Mouse (Mus musculus) neural tube, embryonic 14.5 days (tissue): Measurements from ENCODE around the gene Slain2. TPM values are rescaled to one million over a fixed set of nuclear protein-coding genes. Genes with fewer than 3 reads are reported as not detected.
"Not testable (repeated sequence)": the region's sequence is repeated elsewhere in the genome, so short reads cannot be mapped to it uniquely, and the experiment has no call there.

Experiments
- ATAC-seq: fragments of 200-750 bp; cut with Nextera tagmentation; 2 replicates; pipeline ENCODE4 v1.8.0; 2017; ENCODE audit warnings: low read depth, mild to moderate bottlenecking, moderate TSS enrichment, moderate library complexity
- H3K27ac ChIP-seq: fragments of 300-500 bp; sonication (generic); 2 replicates; pipeline ENCODE4 v1.5.1; 2014; ENCODE audit warnings: low read depth, mild to moderate bottlenecking, control low read depth, low read length, moderate library complexity, mixed read lengths
- H3K27me3 ChIP-seq: fragments of 300-500 bp; sonication (generic); 2 replicates; pipeline ENCODE4 v1.6.1; 2014; ENCODE audit warnings: low read length; ENCODE audit not compliant: control insufficient read depth, insufficient read depth
- H3K36me3 ChIP-seq: fragments of 300-500 bp; sonication (generic); 2 replicates; pipeline ENCODE4 v1.6.1; 2014; ENCODE audit warnings: low read length, mixed read lengths; ENCODE audit not compliant: control insufficient read depth, insufficient read depth
- H3K4me1 ChIP-seq: fragments of 300-500 bp; sonication (generic); 2 replicates; pipeline ENCODE4 v1.6.1; 2014; ENCODE audit warnings: low read length; ENCODE audit not compliant: control insufficient read depth, insufficient read depth
- H3K4me2 ChIP-seq: fragments of 300-500 bp; sonication (generic); 2 replicates; pipeline ENCODE4 v1.6.1; 2014; ENCODE audit warnings: mild to moderate bottlenecking, low read depth, low read length, control low read depth
- H3K4me3 ChIP-seq: fragments of 300-500 bp; sonication (generic); 2 replicates; pipeline ENCODE4 v1.5.1; 2014; ENCODE audit warnings: low read depth, low read length, control low read depth, mixed read lengths
- H3K9ac ChIP-seq: fragments of 300-500 bp; sonication (generic); replicated peaks from 2 replicates; pipeline ENCODE4 v1.6.1; 2014; ENCODE audit warnings: low read depth, mild to moderate bottlenecking, control low read depth, low read length, mixed read lengths
- H3K9me3 ChIP-seq: fragments of 300-500 bp; sonication (generic); 2 replicates; pipeline ENCODE4 v1.6.1; 2016; ENCODE audit warnings: low read length; ENCODE audit not compliant: control insufficient read depth
- WGBS: fragments of 180-500 bp; shearing (Covaris S2); extraction: QIAGEN DNeasy Blood & Tissue Kit; methylation state at CpG from one replicate; pipeline ENCODE4 v1.1.7; 2014; 5-methylcytosine and 5-hydroxymethylcytosine counted together
- polyA plus RNA-seq: library from polyadenylated mRNA; unstranded; fragments of >200 nt; fragmentation: Nextera tagmentation; extraction: Ambion mirVana; gene quantifications from 2 replicates; pipeline ENCODE4 v1.2.1, GENCODE M21; 2014

Slain2 gene
- polyA plus RNA-seq, 1 experiment from 2014 or later = 22.3 TPM

DNA sequence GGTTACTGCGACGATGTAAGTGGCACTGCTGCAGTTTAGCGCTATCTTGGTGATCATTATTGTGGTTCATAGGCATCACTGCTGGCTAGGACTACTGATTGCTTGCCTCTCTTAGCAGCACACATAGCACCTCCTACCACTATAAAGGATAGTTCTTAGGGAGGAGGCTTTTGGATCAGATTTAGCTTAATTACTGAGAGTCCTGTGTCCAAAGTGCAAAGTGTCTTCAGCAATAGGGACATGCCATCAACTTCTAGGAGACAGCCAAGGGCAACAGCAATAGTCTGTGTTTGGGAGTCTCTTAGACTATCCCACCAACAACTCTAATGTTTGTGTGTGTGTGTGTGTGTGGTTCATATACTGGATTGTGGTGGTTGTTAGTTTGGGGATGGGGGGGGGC, 8.7 kb downstream of the Slain2 start:
- Histone ChIP-seq H3K27ac (no peak overlapping the region), H3K4me3 (no peak overlapping the region), H3K9ac (no peak overlapping the region), H3K4me1 (no peaks in the 10 kb centered on the region; the same call in 1 of the 2 replicates), H3K36me3 (no peaks in the 10 kb centered on the region), H3K9me3 (no peaks in the 10 kb centered on the region), H3K4me2 (no peak overlapping the region), H3K27me3 (no peaks in the 10 kb centered on the region)
- ATAC-seq = no peak
- 95% methylated on average over 3 of the region's 3 CpGs for WGBS

DNA sequence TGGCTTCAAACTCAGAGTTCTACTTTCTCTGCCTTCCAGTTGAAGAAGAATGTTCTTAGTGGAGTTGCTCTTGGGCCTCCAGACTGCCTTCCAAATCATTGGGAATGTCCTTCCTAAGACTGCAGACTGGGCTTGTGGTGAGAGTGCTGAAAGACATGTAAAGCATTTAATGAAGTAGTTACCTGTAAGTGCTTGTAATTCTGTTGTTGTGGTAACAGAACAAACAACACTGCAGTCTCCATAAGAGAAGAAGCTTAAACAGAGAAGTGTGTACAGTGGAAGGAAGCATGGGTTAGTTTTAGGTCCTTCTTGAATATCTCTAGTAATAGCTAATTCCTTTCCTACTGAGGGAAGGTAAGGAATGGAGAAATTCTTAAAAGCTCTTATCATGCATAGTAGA, 13.0 kb downstream of the Slain2 start:
- no peaks in the 10 kb centered on the region for H3K9me3 ChIP-seq
- no peaks in the 10 kb centered on the region for H3K36me3 ChIP-seq
- H3K27me3 ChIP-seq = no peaks in the 10 kb centered on the region
- H3K4me1 ChIP-seq = no peaks in the 10 kb centered on the region
- ATAC-seq = no peak
- H3K4me3 ChIP-seq = no peak overlapping the region
- H3K9ac ChIP-seq = no peak overlapping the region
- no peak overlapping the region for H3K4me2 ChIP-seq
- H3K27ac ChIP-seq = no peak overlapping the region

DNA sequence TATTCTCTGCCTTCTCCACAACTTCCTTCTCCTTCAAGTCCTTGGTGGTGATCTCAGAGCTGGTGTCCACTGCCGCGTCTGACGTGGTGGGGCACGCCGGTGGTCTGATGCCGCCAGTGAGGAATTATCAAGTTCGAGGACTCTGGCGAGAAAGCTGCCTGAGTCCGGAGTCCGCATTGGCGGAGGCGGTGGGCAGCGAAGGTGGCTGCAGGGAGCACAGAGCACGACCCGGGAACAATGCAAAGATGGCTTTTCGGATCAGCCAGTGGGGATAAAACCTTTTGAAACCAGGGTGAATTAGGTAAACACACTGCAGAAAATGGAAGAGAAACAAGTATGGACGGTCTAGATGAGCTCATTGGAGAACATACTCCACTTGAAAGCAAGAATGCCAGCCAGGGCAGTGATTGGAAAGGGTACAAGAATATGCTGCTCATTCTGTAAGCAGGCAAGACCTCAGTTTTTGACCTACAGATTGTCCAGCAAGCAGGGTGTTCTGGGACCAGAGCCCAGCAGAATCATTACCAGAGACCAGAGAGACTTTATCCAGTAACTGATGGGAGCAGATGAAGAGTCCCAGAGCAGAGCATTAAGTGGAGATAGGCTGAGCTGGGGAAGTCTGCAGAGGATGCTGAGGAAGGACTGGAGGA, 19.0 kb downstream of the Slain2 start:
- Histone ChIP-seq H3K9ac (no peak overlapping the region), H3K27ac (no peak overlapping the region), H3K4me3 (no peak overlapping the region), H3K4me1 (no peaks in the 10 kb centered on the region), H3K36me3 (no peaks in the 10 kb centered on the region), H3K9me3 (no peaks in the 10 kb centered on the region), H3K27me3 (no peaks in the 10 kb centered on the region), H3K4me2 (no peak overlapping the region)
- WGBS = 95% methylated on average over 17 of the region's 17 CpGs
- ATAC-seq = no peak

DNA sequence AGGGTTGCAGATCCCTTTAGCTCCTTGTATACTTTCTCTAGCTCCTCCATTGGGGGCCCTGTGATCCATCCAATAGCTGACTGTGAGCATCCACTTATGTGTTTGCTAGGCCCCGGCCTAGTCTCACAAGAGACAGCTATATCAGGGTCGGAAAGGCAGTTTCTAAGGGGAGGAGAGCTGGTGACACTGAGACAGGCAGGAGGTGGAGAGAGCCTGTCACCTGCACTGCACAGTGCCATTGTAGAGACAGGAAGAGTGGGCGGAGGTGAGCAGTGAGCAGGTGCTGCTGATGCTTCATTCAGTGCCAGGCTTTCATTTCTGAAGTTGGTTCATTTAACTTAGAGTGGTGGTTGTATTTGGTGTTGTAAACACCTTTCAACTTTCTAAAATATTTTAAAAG, 24.3 kb downstream of the Slain2 start:
- not testable (repeated sequence) for H3K4me1 ChIP-seq, H3K36me3 ChIP-seq, H3K27me3 ChIP-seq, ATAC-seq, H3K9me3 ChIP-seq, H3K9ac ChIP-seq, H3K4me3 ChIP-seq, H3K4me2 ChIP-seq, H3K27ac ChIP-seq
- WGBS = 95% methylated on average over 3 of the region's 3 CpGs

DNA sequence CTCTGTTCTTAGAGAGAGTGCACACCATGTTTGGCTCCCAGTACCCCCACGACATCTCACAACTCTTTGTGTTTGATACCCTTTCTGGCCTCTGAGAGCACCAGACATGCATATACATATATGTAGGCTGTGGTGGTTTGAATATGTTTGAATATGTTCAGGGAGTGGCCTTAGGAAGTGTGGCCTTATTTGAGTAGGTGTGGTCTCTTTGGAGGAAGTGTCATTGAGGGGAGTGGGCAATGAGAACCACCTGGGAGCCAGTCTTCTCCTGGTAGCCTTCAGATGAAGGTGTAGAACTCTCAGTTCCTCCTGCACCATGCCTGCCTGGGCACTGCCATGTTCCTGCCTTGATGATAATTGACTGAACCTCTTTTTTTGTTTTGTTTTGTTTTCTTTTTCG, 25.2 kb downstream of the Slain2 start:
- no peak overlapping the region for H3K9ac ChIP-seq
- WGBS = 98% methylated on average over 2 of the region's 2 CpGs
- no peak for ATAC-seq
- no peak overlapping the region for H3K27ac ChIP-seq
- H3K4me2 ChIP-seq = no peak overlapping the region
- no peaks in the 10 kb centered on the region for H3K4me1 ChIP-seq
- no peaks in the 10 kb centered on the region for H3K36me3 ChIP-seq
- H3K9me3 ChIP-seq = no peaks in the 10 kb centered on the region
- no peaks in the 10 kb centered on the region for H3K27me3 ChIP-seq
- no peak overlapping the region for H3K4me3 ChIP-seq

DNA sequence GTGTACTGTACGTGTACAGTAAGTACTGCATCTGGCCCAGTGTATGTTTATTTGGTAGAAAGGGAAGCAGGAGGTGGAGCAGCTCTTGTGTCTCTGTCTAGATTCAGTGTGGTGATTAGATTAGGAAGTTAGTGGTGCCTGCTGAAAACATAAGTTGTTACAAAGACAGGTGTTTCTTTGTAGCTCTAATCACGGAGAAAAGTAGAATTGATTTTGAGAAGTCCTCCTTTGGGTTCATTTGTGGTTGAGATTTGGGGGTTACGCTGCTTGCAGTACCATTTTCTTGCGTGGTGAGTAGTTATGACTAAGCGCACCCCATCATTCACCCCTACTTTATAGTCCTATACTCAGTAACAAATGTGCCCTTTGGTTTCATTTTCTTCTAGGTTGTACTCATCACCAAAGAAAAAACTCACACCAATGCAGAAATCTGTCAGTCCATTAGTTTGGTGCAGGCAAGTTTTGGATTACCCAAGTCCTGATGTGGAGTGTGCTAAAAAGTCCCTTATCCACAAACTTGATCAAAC, 26.9 kb downstream of the Slain2 start:
- no peak overlapping the region for H3K4me3 ChIP-seq
- H3K9me3 ChIP-seq = no peaks in the 10 kb centered on the region
- H3K4me1 ChIP-seq = no peaks in the 10 kb centered on the region
- no peak overlapping the region for H3K9ac ChIP-seq
- H3K4me2 ChIP-seq = no peak overlapping the region
- H3K27ac ChIP-seq = no peak overlapping the region
- no peak for ATAC-seq
- H3K36me3 ChIP-seq = no peaks in the 10 kb centered on the region
- H3K27me3 ChIP-seq = no peaks in the 10 kb centered on the region
- 95% methylated on average over 5 of the region's 5 CpGs for WGBS

DNA sequence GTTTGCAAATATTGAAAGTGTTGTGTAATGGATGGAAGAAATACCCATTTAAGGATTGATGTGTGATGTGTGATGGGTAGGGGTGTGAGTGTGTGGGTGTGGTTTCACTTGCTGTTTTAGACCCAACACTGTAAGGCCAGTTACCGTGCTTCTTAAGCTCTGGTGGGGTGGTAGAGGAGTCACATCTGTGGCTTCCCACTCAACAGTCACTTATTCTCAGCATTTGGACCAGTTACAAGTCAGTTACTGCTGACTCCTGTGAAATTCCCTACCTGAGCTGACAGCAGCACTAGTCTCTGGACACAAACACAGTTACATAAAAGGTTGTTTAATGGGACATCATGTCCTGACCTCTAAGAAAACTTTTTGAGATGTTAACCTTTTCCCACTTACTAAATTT, 34.0 kb downstream of the Slain2 start:
- ATAC-seq = no peak
- Histone ChIP-seq H3K27me3 (no peaks in the 10 kb centered on the region), H3K36me3 (no peaks in the 10 kb centered on the region), H3K4me3 (no peak overlapping the region), H3K4me1 (no peaks in the 10 kb centered on the region), H3K9ac (no peak overlapping the region), H3K27ac (no peak overlapping the region), H3K9me3 (no peaks in the 10 kb centered on the region), H3K4me2 (no peak overlapping the region)
- WGBS = 86% methylated on average over 1 of the region's 1 CpGs

DNA sequence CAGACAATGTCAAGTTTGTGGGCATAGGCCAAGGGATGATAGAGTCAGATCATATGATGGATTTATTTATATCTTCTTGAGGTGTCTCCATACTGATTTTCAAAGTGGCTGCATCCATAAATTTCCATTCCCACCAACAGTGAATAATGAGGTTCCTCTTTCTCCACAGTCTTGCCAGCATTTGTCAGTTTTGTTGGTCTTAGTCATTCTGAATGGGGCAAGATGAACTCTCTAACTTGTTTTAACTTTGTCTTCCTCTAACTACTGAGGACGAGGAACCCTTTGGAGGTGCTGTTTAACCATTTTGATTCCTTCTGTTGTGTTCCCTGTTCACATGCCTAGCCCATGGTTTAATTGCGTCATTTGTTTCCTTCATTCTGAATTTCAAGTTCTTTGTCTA, 36.1 kb downstream of the Slain2 start:
- no peak overlapping the region for H3K4me3 ChIP-seq
- H3K9ac ChIP-seq = no peak overlapping the region
- H3K36me3 ChIP-seq = no peaks in the 10 kb centered on the region
- no peaks in the 10 kb centered on the region for H3K4me1 ChIP-seq
- H3K4me2 ChIP-seq = no peak overlapping the region
- ATAC-seq = no peak
- H3K9me3 ChIP-seq = no peaks in the 10 kb centered on the region
- WGBS = 89% methylated on average over 2 of the region's 2 CpGs
- H3K27ac ChIP-seq = no peak overlapping the region
- H3K27me3 ChIP-seq = no peaks in the 10 kb centered on the region

DNA sequence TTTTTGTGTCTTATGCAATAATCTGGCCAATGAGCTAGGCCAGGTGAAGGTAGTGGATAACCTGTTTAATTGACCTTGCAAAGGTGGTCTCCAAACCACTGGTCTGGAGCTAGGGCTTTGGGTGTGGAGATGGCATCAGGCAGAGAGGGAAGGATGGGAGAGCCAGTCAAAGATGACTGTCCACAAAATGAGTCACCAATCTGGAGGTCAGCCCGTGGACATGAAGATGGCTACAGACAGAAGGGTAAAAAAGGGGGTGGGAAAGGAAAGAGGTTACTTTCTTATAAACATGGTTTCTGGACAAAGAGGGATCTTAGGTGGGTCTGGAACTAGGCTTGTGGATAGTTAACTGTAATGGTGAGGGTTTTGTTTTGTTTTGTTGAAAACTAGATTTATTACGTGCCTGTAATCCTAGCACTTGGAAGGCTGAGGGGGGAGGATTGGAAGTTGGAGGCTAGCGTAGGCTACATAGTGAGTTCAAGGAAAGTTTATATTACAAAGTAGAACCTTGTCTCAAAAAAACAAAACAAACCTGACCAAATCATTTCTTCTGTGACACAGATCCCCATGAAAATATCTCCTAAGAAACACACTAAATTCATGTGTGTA, 40.0 kb downstream of the Slain2 start:
- Histone ChIP-seq H3K4me1 (no peaks in the 10 kb centered on the region), H3K9me3 (no peaks in the 10 kb centered on the region), H3K4me3 (no peak overlapping the region), H3K4me2 (no peak overlapping the region), H3K27ac (no peak overlapping the region), H3K9ac (no peak overlapping the region), H3K27me3 (no peaks in the 10 kb centered on the region), H3K36me3 (0 out of 2 replicates have a peak, but pooled peaks cover 3% of the 10 kb centered on the region)
- WGBS = 82% methylated on average over 3 of the region's 3 CpGs
- ATAC-seq = no peak
